Mouse (Mus musculus): ENCODE results near the gene Olfr684. TPM values are rescaled to one million over a fixed set of nuclear protein-coding genes. Genes with fewer than 3 reads are reported as not detected.

Olfr684 gene
- not detected for total RNA-seq (2023)

GRCm38 (mm10) chr7:105163553-105163952, at the start of gene Olfr684:
Gene Olfr684 (minus strand): TSS chr7:105163653.

GRCm38 (mm10) chr7:105207385-105207784, 43.9 kb upstream of the Olfr684 start, which contains the start of gene Olfr686:
Gene Olfr686 (minus strand): TSS chr7:105207485.

GRCm38 (mm10) chr7:105185912-105186311, 22.5 kb upstream of the Olfr684 start, which contains the start of gene Olfr685:
Gene Olfr685 (minus strand): TSS chr7:105186012.

DNA sequence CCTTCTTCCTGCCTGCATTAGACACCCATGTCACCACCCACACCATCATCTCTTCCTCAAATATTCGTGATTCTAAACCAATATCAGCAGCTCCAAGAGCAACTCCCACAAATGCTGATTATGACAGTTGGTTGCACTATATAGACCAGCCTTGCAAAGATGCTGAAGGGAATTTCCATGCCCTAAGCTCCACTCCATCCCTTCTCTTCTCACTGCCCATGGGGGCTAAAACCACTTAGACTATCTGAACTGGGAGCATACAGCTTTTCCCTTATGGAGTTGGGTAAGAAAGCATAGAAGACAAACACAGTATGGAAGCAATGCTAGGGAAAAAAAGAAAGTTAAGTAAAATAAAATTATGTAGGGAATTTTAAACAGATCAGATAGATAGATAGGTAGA, 16.5 kb downstream of the Olfr684 start, which contains the start of gene Olfr683:
Olfr683 (minus strand) TSS at position 101 of the 400 bp plus-strand sequence.

DNA sequence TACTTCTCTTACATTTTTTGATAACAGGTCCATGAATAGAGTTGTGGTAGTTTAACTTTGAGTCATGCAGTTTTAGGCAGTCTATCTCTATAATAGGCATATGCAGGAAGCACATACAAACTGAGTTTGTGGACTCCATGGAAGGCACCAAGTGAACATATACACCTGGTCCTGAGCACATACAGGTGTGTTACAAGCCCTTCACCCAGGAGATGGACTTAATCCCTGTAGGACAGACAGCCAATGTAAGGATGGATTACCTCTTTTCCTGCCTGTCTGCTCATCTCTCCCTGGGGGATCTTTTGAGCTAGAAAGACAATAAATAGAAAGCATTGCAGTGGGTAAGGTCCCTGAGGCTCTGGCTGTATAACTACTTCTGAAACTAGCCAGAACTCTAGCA, 46.9 kb downstream of the Olfr684 start, which contains the start of gene Olfr681:
Olfr681 (plus strand) TSS at position 301 of the 400 bp plus-strand sequence.

Other genes with a start within 250 kb of the Olfr684 start
- not detected for gene Olfr667, start 242.2 kb downstream of the Olfr684 start, total RNA-seq (2023)
- not detected for gene Olfr668, start 235.6 kb downstream of the Olfr684 start, total RNA-seq (2023)
- gene Olfr669, start 229.4 kb downstream of the Olfr684 start, total RNA-seq (2023): not detected
- not detected for gene Olfr670, start 201.0 kb downstream of the Olfr684 start, total RNA-seq (2023)
- gene Olfr671, start 184.5 kb downstream of the Olfr684 start, total RNA-seq (2023): not detected
- gene Olfr672, start 161.6 kb downstream of the Olfr684 start, total RNA-seq (2023): not detected
- gene Olfr675, start 135.2 kb downstream of the Olfr684 start, total RNA-seq (2023): not detected
- gene Olfr676, start 131.0 kb downstream of the Olfr684 start, total RNA-seq (2023): not detected
- gene Olfr677, start 112.3 kb downstream of the Olfr684 start, total RNA-seq (2023): not detected
- gene Olfr678, start 99.2 kb downstream of the Olfr684 start, total RNA-seq (2023): not detected
- gene Olfr679, start 82.4 kb downstream of the Olfr684 start, total RNA-seq (2023): not detected
- gene Olfr680-ps1, start 70.8 kb downstream of the Olfr684 start, total RNA-seq (2023): not detected
- not detected for gene Olfr681, start 46.8 kb downstream of the Olfr684 start, total RNA-seq (2023)
- gene Olfr683, start 16.6 kb downstream of the Olfr684 start, total RNA-seq (2023): not detected
- not detected for gene Olfr685, start 22.4 kb upstream of the Olfr684 start, total RNA-seq (2023)
- not detected for gene Olfr686, start 43.8 kb upstream of the Olfr684 start, total RNA-seq (2023)
- gene Olfr688, start 124.4 kb upstream of the Olfr684 start, total RNA-seq (2023): not detected
- not detected for gene Olfr689, start 147.5 kb upstream of the Olfr684 start, total RNA-seq (2023)
- gene Olfr690, start 170.5 kb upstream of the Olfr684 start, total RNA-seq (2023): not detected
- gene Olfr691, start 178.6 kb upstream of the Olfr684 start, total RNA-seq (2023): under 1 TPM in 1 of 2 experiments, not detected in 1; 0.49 TPM
- not detected for gene Olfr692, start 204.6 kb upstream of the Olfr684 start, total RNA-seq (2023)
- not detected for gene Gm5901, start 211.4 kb upstream of the Olfr684 start, total RNA-seq (2023)
- 100 to 1,000 TPM; 168 to 176 TPM for gene Fam160a2, start 236.4 kb upstream of the Olfr684 start, total RNA-seq (2023)
- gene Cnga4, start 240.9 kb upstream of the Olfr684 start, total RNA-seq (2023): under 1 TPM; 0.51 to 0.64 TPM